Mouse (Mus musculus) bone marrow macrophage, adult 2 months (primary cell): Measurements from ENCODE around the gene Diaph3. TPM values are rescaled to one million over a fixed set of nuclear protein-coding genes. Genes with fewer than 3 reads are reported as not detected.

ENCODE experiments used
- H3K27ac ChIP-seq: 2 replicates; pipeline ENCODE4 v1.5.1; 2012; ENCODE audit warnings: low read depth, low read length; ENCODE audit not compliant: insufficient read depth
- H3K4me1 ChIP-seq: 2 replicates; pipeline ENCODE4 v1.6.1; 2012; ENCODE audit warnings: low read length; ENCODE audit not compliant: control insufficient read depth, insufficient read depth
- H3K4me3 ChIP-seq: 2 replicates; pipeline ENCODE4 v1.5.1; 2012; ENCODE audit warnings: mild to moderate bottlenecking, low read length, moderate library complexity; ENCODE audit not compliant: insufficient read depth
- CTCF ChIP-seq: IDR thresholded peaks from 2 replicates; pipeline ENCODE4 v1.5.1; 2012; ENCODE audit warnings: low read depth, mild to moderate bottlenecking, low read length, moderate library complexity
- POLR2A ChIP-seq: IDR thresholded peaks from 2 replicates; pipeline ENCODE4 v1.6.1; 2012; ENCODE audit warnings: mild to moderate bottlenecking, low read depth, low read length, borderline replicate concordance
- polyA plus RNA-seq: library from polyadenylated mRNA; stranded (reverse); fragments of >200 nt; gene quantifications from 2 replicates; pipeline ENCODE4 v1.2.4, GENCODE M21; 2012; ENCODE audit not compliant: missing spikeins, insufficient read depth, insufficient read length

Diaph3 gene
- polyA plus RNA-seq, 1 experiment: 14.4 TPM

DNA sequence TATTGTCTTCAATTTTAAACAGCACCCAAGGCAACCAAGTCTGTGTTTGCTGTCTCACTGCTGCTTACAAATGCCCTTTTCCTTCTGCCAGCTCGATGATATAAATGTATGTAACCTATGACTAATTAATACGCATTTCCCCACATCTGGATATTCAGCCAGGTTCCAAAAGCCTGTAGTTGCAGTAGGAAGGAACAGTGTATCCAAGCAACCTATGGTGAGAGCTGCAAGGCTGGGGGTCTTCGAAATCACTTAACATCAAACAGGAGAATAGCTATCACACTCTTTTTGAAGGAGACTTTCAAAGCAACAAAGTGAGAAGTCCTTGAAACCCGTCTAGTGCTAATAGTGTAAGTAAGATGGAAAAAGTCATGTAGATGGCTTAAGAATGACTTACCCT is 391.6 kb downstream of the Diaph3 start:
- TF ChIP-seq POLR2A: no peak
- TF ChIP-seq CTCF: no peak
- Histone ChIP-seq H3K4me3 (no peak overlapping the region), H3K27ac (no peak overlapping the region), H3K4me1 (no peaks in the 10 kb centered on the region)

DNA sequence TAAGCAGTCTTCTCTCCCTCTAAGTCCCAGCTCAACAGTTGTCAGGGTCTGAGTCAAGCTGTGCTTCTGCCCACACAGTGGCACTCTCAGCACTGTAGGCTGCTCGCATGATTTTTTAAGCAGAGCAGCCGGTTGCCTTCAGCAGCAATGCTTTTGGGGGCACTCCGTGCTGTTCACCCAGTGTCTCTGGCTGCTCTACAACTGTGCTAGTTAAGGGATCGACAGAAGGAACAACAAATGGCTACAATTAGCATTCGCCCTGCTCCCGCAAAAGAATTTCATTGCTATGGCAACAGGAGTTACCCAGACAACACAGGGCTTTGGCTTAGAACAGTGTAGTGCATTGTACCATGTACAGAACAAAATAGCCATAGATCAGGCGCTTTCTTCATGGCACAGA is 392.2 kb downstream of the Diaph3 start:
- Histone ChIP-seq H3K27ac (no peak overlapping the region), H3K4me1 (no peaks in the 10 kb centered on the region), H3K4me3 (no peak overlapping the region)
- TF ChIP-seq CTCF: no peak
- no peak for TF ChIP-seq POLR2A

DNA sequence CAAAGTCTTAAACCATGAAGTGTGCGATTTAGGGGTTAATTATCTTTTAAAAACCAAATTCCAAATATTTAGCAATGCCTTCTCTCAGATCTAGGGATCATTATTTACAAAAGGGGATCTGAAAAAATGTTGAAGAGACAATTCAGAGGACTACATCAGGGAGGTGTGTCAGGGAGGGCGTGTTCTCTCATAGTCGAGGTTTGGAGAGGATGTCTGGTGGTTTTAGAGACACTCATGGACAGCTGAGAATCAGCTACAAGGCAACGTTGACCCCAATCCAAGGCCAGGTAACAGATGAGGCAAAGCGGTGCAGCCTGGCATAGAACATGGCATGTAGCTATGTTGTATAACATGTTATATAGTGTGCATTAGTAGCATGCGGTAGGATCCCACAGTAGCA is 396.5 kb downstream of the Diaph3 start:
- Histone ChIP-seq H3K27ac (no peak overlapping the region), H3K4me3 (no peak overlapping the region), H3K4me1 (no peaks in the 10 kb centered on the region)
- TF ChIP-seq POLR2A (no peak), CTCF (no peak)

DNA sequence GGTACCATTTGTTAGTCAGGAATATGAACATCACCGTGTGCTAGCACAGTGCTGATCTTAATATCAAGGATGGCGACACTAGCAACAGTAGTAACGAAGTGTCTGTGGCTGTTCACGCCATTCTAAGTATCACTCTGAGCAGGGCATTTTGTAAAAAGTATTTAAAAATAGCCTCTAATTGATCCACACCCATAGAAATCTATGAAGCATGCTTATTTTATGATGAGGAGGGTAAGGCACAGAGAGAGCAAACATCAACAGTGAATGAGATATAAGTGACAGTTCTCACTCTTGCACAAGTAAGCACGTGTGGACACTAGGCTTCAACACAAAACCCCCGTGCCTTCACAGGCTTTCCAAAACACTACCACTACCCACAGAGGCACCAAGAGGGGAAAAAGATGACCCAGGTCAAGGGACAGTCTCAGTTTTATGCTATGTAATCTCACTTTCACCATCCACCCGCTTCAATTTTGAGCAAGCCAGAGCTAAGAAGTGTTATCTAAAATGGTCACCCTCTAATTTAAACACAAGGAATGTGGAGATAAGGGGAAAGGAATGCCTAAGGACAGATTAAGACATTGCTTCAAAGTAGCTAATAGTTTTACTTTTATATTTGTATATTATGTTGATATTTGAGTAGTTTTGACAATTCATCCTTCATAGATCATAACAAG is 399.0 kb downstream of the Diaph3 start:
- no peak for TF ChIP-seq POLR2A
- no peak for TF ChIP-seq CTCF
- H3K27ac ChIP-seq: no peak overlapping the region
- no peak overlapping the region for H3K4me3 ChIP-seq
- H3K4me1 ChIP-seq: no peaks in the 10 kb centered on the region

DNA sequence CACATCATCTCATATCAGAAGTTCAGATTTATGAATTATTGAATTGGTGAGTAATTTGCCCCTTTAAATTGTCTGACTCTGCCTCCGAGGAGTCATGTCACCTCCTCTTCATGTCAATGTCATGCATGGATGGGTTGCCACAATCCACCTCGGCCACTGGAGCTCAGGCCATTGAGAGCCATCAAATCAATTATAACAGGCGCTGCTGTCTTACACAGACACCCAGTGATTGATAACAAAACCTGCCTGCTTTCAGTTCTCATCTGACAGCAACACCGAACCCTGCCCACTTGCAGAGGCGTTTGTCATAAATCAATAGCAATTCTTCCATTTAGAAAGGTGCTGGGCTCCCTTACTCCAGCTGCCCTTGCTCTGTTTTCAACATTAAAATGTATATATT is 402.1 kb downstream of the Diaph3 start:
- H3K27ac ChIP-seq: no peak overlapping the region
- no peak for TF ChIP-seq POLR2A
- no peak for TF ChIP-seq CTCF
- H3K4me1 ChIP-seq: no peaks in the 10 kb centered on the region
- H3K4me3 ChIP-seq: no peak overlapping the region

DNA sequence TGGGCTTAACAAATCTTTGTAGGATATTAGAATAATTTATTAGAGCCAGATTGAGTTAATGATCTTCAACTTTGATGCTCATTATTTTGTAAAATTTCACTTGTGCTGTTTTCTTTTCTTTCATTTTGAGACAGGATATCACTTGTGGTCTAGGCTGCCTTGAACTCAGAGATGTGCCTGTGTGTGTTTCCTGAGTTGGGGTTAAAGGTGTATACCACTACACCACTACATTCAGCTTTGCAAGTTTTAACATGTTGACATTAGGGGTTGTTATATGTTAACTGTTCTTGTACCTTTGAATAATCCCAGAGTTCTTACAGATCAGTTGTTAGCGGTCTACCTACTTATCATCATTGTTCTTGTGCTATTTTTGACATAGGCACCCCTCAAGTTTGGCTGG is 404.4 kb downstream of the Diaph3 start:
- Histone ChIP-seq H3K27ac (no peak overlapping the region), H3K4me1 (no peaks in the 10 kb centered on the region), H3K4me3 (no peak overlapping the region)
- TF ChIP-seq CTCF: no peak
- TF ChIP-seq POLR2A: no peak

DNA sequence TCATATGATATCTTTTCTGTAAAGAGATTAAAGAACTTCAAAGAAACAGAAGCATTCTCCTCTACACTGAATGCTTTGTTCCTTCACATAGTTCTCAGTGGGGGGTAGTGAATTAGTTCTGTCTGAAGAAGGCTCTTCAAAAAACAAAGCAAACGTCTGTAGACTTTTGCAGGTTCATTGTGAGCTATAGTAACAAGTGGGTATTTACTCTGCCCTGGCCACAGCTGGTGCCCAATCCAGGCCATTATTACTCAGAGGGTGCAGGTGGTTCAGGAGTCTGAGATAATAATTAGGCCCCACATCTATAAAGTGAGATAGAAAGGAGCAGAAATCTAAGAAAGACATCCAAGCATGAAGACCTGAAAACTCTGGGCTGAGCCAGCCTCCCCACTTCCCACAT is 409.7 kb downstream of the Diaph3 start:
- no peak for TF ChIP-seq CTCF
- no peak for TF ChIP-seq POLR2A
- no peak overlapping the region for H3K4me3 ChIP-seq
- no peaks in the 10 kb centered on the region for H3K4me1 ChIP-seq
- no peak overlapping the region for H3K27ac ChIP-seq

DNA sequence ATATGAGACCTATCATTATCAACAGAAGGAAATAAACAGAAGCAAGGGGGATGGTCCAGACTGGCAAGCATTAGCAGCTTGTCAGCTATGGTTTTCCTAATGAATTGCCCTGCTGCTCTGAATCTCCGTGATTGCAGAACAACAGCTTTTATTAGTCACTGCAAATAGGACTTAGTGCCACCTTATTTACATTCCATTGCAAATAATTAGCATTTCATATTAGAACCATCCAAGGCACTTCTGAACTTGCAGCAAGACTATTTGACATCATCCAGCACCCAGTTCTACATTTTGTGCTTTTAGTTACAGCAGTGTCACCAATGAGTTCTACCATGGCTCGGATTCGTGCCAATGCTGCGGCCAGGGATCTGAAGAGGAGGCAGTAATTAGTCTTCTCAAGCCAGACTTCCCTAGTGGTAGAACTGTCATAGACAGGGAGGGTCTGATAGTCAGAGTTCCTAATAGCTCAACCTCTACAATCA is 411.4 kb downstream of the Diaph3 start:
- Histone ChIP-seq H3K4me3 (no peak overlapping the region), H3K4me1 (no peaks in the 10 kb centered on the region), H3K27ac (no peak overlapping the region)
- TF ChIP-seq POLR2A (no peak), CTCF (no peak)

DNA sequence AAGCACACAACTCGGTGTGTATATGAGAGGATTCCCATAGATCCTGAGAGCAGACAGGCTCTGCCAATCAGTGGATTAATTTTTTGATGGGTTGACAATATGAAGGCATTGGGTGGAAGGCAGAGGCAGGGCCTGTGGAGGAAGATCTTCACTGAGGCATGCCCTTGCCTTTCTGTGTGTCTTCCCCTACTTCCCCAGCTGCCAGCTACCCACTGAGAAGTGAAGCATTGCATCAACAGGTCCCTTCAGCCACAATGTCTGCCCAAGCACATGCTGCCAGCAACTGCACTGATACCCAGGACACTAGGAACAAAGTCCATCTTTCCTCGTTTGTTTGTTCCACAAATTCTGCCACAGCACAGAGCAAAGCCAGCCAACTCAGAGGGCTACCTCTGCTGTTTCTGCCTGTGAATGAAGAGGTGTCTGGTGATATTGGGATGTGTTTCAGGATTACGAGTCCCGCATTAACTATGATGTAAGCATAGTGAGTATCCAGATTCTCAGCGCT is 413.4 kb downstream of the Diaph3 start:
- TF ChIP-seq CTCF: no peak
- no peak for TF ChIP-seq POLR2A

DNA sequence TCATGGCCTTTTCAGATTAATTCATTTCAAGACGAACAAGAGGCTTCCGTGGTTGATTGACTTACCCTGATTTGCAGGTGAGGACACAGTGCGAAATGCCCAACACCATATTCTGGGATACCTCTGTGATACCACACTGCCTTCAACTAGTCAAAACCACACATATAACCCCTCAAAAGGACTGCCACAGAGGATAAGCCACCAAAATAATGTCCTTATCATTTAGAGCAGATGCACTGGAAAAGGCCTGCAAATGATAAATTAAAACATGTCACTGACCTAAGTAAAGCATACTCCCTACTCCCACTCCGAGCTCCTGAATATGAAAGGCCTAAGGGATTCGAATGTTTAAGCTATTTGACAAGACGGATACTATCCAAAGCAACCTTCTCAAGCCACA is 419.3 kb downstream of the Diaph3 start:
- H3K4me3 ChIP-seq: no peak overlapping the region
- H3K27ac ChIP-seq: no peak overlapping the region
- no peaks in the 10 kb centered on the region for H3K4me1 ChIP-seq
- TF ChIP-seq CTCF (no peak), POLR2A (no peak)

More for the DNA sequence above, 413.4 kb downstream of the Diaph3 start:
- Histone ChIP-seq H3K4me1 (no peaks in the 10 kb centered on the region), H3K4me3 (no peak overlapping the region), H3K27ac (no peak overlapping the region)
